Mouse (Mus musculus) midbrain, embryonic 11.5 days (tissue): ENCODE measurements around the gene Fgfr4. TPM values are rescaled to one million over a fixed set of nuclear protein-coding genes. Genes with fewer than 3 reads are reported as not detected.
"Not testable (repeated sequence)": the region's sequence is repeated elsewhere in the genome, so short reads cannot be mapped to it uniquely, and the experiment has no call there.

Source experiments
- ATAC-seq: fragments of 200-750 bp; cut with Nextera tagmentation; 2 replicates; pipeline ENCODE4 v1.8.0; 2017; ENCODE audit warnings: moderate TSS enrichment, moderate library complexity; ENCODE audit not compliant: low FRiP score
- DNase-seq: peaks from one replicate; pipeline ENCODE4 v3.0.0; 2015; ENCODE audit warnings: low spot score; ENCODE audit errors: missing footprints
- H3K27ac ChIP-seq: fragments of 300-500 bp; sonication (generic); 2 replicates; pipeline ENCODE4 v1.5.1; 2014; ENCODE audit warnings: low read depth, low read length
- H3K27me3 ChIP-seq: fragments of 300-500 bp; sonication (generic); 2 replicates; pipeline ENCODE4 v1.6.1; 2014; ENCODE audit warnings: mild to moderate bottlenecking, low read length, moderate library complexity, mixed read lengths; ENCODE audit not compliant: control insufficient read depth, insufficient read depth
- H3K36me3 ChIP-seq: fragments of 300-500 bp; sonication (generic); 2 replicates; pipeline ENCODE4 v1.6.1; 2014; ENCODE audit warnings: mild to moderate bottlenecking, low read length, moderate library complexity, mixed read lengths; ENCODE audit not compliant: control insufficient read depth, insufficient read depth
- H3K4me1 ChIP-seq: fragments of 300-500 bp; sonication (generic); 2 replicates; pipeline ENCODE4 v1.6.1; 2014; ENCODE audit warnings: low read length; ENCODE audit not compliant: control insufficient read depth, insufficient read depth
- H3K4me2 ChIP-seq: fragments of 300-500 bp; sonication (generic); 2 replicates; pipeline ENCODE4 v1.6.1; 2014; ENCODE audit warnings: mild to moderate bottlenecking, moderate library complexity
- H3K4me3 ChIP-seq: fragments of 300-500 bp; sonication (generic); 2 replicates; pipeline ENCODE4 v1.5.1; 2014; ENCODE audit warnings: low read depth, low read length
- H3K9ac ChIP-seq: fragments of 300-500 bp; sonication (generic); 2 replicates; pipeline ENCODE4 v1.6.1; 2014; ENCODE audit warnings: low read length
- H3K9me3 ChIP-seq: fragments of 300-500 bp; sonication (generic); 2 replicates; pipeline ENCODE4 v1.6.1; 2016; ENCODE audit warnings: low read length; ENCODE audit not compliant: control insufficient read depth
- WGBS: fragments of 180-500 bp; shearing (Covaris S2); extraction: QIAGEN DNeasy Blood & Tissue Kit; methylation state at CpG from one replicate; pipeline ENCODE4 v1.1.7; 2014; 5-methylcytosine and 5-hydroxymethylcytosine counted together
- polyA plus RNA-seq: library from polyadenylated mRNA; unstranded; fragments of >200 nt; fragmentation: Nextera tagmentation; extraction: Ambion mirVana; gene quantifications from 2 replicates; pipeline ENCODE4 v1.2.1, GENCODE M21; 2014

The Fgfr4 gene
- polyA plus RNA-seq, 1 experiment from 2014 or later, result 0.33 TPM

DNA sequence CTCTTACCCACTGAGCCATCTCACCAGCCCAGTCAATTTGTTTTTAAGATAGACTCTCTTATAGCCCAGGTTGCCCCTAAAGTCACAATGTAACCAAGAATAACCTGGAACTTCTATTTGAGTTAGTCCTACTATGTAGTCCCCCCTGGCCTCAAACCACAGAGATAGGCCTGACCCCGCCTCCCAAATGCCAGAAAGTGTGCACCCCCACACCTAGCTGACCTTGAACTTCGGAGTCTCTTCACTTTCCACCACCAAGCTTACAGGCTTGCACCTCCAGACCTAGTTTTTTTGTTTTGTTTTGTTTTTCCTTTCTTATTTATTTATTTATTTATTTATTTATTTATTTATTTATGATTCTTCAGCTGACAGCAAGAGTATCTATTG lies 29.3 kb downstream of the Fgfr4 start:
- DNase-seq (no peak), ATAC-seq (no peak)
- no peaks in the 10 kb centered on the region for H3K27me3 ChIP-seq
- H3K36me3 ChIP-seq, result no peaks in the 10 kb centered on the region
- no peak overlapping the region; the same call in 1 of the 2 replicates for H3K4me3 ChIP-seq
- H3K4me1 ChIP-seq, result no peaks in the 10 kb centered on the region
- H3K9ac ChIP-seq, result no peak overlapping the region
- H3K9me3 ChIP-seq, result no peaks in the 10 kb centered on the region
- no peak overlapping the region for H3K27ac ChIP-seq
- peak overlapping the region; percentile 41 for H3K4me2 ChIP-seq
- WGBS, result 73% methylated on average over 2 of the region's 2 CpGs

DNA sequence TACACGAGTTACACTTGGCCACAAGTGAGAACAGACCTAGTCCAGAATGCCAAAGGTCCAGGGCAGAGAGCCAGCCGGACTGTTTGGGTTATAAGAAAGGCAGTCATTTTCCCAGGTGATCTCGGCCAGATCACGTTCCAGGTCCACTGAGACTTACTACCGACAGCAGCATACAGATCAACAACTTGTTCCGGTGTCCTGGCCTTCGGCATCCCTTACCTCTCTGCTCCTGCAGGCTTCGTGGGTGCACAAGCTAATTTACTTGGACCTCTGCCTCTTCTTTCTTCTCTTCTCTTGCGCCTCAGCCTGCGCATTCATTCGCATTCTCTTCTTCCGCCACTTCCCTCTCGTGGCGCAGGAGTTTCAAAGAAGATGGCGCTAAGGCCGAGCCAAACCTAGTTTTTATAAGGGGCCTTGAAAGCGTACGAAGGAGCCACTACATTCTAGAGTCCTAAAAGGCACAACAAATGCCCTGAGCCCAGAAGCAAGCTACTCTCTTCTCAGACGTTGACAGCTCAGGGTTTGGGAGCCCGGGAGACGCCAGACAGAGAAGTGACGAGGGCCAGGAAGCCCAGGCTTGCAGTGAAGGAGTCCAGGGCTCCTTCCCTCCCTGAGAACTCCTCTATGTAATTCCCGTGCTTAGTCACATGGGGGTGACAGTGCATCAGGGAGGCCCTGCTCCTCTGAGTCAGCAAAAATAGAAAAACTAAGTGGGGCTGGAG lies 29.9 kb downstream of the Fgfr4 start:
- H3K36me3 ChIP-seq, result no peaks in the 10 kb centered on the region
- DNase-seq (peak; percentile 97), ATAC-seq (peak; percentile 82)
- no peaks in the 10 kb centered on the region for H3K4me1 ChIP-seq
- peak overlapping the region; percentile 41 for H3K4me2 ChIP-seq
- H3K9me3 ChIP-seq, result no peaks in the 10 kb centered on the region
- peak overlapping the region; percentile 47; the same call in 1 of the 2 replicates for H3K9ac ChIP-seq
- 4% methylated on average over 23 of the region's 23 CpGs for whole genome bisulfite sequencing
- H3K27ac ChIP-seq, result 0 out of 2 replicates have a peak overlapping the region, but pooled peaks have one; percentile 6
- H3K4me3 ChIP-seq, result peak overlapping the region; percentile 15
- no peaks in the 10 kb centered on the region for H3K27me3 ChIP-seq

DNA sequence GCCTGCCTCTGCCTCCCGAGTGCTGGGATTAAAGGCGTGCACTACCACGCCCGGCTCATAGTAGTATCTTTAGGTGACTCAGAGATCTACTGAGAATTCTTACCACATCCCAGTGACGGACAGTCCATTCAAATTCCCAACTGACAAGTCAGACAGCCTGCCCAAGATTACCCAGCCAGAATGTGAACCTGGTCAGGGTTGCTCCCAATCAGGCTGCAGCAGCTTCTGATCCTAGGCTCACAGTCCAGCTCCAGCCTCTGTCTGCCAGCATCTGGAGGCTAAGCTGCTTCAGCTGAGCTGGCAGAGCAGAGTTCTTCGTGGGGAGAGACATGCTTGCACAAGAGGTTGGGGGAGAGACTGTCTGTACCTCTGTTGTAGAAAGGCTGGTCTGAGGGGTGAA lies 30.9 kb downstream of the Fgfr4 start:
- no peak overlapping the region for H3K4me3 ChIP-seq
- no peaks in the 10 kb centered on the region for H3K36me3 ChIP-seq
- H3K27me3 ChIP-seq, result no peaks in the 10 kb centered on the region
- no peak overlapping the region for H3K27ac ChIP-seq
- H3K9me3 ChIP-seq, result no peaks in the 10 kb centered on the region
- H3K9ac ChIP-seq, result no peak overlapping the region
- 87% methylated on average over 6 of the region's 6 CpGs for WGBS
- ATAC-seq (no peak), DNase-seq (no peak)
- no peaks in the 10 kb centered on the region for H3K4me1 ChIP-seq
- H3K4me2 ChIP-seq, result no peak overlapping the region

DNA sequence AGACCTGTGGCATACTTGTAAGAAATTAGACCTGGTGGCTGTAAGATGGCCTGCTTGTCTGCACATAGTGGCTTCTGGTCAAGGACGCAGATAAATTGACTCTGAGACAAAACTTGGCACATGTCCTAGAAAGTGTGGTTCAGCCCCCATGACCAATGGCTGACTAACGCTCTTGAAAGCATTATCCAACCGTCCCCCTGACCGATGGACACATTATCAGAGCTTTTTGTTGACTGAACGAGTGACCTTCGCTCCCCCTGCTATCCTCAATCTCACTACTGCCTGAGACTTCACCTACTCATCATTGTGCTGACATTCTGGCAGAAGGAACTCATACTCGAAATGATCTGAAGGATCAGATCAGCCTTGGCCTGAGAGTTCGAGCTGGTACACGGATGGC lies 34.6 kb downstream of the Fgfr4 start:
- H3K4me2 ChIP-seq, DNase-seq, H3K4me3 ChIP-seq, H3K36me3 ChIP-seq, ATAC-seq, H3K27me3 ChIP-seq, H3K27ac ChIP-seq, H3K9ac ChIP-seq, H3K9me3 ChIP-seq: not testable (repeated sequence)
- 56% methylated on average over 2 of the region's 9 CpGs for WGBS
- peaks cover 10% of the 10 kb centered on the region for H3K4me1 ChIP-seq

DNA sequence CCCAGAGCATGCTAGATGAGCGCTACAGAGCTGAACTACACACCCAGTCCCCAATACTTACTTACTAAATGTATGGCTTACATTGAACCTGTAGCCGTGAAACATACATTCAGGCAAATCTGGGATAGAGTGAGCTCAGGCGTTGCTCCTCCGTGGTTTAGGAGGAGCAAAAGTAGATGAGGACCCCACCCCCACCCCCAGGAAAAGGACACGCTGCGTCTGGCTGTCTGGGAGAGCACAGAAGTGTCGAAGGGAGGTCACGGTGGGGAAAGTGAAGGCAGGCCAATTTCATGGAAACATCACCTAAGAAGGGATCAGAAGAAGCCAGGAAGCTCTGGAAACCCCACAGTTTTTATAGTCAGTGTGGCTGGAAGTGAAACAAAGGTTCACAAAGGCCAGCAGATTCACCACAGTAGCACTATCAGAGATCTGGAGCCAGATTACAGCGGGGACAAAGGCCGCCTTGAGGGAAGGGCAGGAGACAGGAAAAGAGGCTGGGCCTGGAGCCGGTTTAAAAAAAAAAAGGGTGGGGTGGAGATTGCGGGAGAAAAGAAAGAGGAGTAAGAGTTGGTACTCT lies 37.2 kb downstream of the Fgfr4 start:
- H3K9ac ChIP-seq, result peak overlapping the region; percentile 85
- DNase-seq, result peak; percentile 95
- H3K27ac ChIP-seq, result peak overlapping the region; percentile 91
- 3% methylated on average over 12 of the region's 12 CpGs for WGBS
- peak overlapping the region; percentile 41 for H3K4me3 ChIP-seq
- H3K36me3 ChIP-seq, result no peaks in the 10 kb centered on the region
- H3K27me3 ChIP-seq, result no peaks in the 10 kb centered on the region
- H3K4me1 ChIP-seq, result peaks cover 10% of the 10 kb centered on the region
- no peaks in the 10 kb centered on the region for H3K9me3 ChIP-seq
- H3K4me2 ChIP-seq, result peak overlapping the region; percentile 77
- ATAC-seq, result 0 out of 2 replicates have a peak, but pooled peaks have one; percentile 22

DNA sequence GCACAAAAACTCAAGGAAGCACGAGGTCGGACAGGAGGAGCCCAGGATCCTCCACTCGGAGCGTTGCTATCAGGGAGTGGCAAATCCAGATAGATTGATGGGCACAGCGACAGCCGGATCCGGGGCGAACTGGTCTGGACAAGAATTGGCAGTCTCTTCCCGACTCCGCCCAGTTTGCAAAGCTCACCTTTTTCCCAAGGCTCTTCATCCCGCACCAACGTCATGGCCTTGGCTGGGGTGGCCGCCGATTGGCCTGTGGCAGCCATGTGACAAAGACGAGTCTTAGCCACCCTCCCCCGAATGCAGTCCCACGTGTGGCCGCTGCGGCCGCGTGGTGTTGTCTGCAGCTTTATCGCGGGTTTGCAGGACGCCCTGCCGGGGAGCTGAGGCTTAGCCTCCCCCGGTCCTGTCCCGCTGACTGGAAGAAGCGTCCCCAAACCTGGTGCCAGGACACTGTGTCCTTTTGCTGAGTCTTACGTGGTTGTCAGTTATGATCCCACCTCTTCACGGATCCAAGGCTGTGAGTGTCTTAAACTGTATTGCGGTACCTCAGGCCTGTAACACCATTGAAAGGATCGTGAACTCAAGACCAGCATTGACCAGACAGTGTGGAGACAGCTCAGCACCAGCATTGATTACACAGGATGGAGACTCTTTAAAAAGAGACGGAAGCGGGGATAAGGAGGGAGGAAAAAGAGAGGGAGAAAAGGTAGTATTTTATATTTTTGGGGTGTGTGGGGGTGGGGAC lies 37.9 kb downstream of the Fgfr4 start:
- Histone ChIP-seq H3K4me2 (peak overlapping the region; percentile 77), H3K4me3 (peak overlapping the region; percentile 41), H3K9me3 (no peaks in the 10 kb centered on the region), H3K9ac (peak overlapping the region; percentile 85), H3K27me3 (no peaks in the 10 kb centered on the region), H3K27ac (peak overlapping the region; percentile 91), H3K36me3 (no peaks in the 10 kb centered on the region), H3K4me1 (peaks cover 10% of the 10 kb centered on the region)
- WGBS, result 3% methylated on average over 34 of the region's 34 CpGs
- DNase-seq (peak; percentile 98), ATAC-seq (peak; percentile 99)

DNA sequence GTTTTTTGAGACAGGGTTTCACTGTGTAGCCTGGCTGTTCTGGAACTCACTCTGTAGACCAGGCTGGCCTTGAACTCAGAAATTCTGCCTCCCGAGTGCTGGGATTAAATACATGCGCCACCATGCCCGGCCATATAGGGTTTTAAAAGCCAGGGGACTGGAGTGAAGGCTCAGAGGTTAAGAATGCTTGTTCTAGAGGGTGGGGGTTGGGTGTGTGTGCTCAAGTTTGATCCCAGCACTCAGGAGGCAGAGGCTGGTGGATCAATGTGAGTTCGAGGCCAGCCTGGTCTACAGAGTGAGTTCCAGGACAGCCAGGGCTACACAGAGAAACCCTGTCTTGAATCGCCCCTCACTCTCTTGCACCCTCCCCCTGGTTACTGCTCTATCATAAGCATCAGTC lies 39.1 kb downstream of the Fgfr4 start:
- WGBS, result 84% methylated on average over 5 of the region's 5 CpGs
- ATAC-seq, result no peak

DNA sequence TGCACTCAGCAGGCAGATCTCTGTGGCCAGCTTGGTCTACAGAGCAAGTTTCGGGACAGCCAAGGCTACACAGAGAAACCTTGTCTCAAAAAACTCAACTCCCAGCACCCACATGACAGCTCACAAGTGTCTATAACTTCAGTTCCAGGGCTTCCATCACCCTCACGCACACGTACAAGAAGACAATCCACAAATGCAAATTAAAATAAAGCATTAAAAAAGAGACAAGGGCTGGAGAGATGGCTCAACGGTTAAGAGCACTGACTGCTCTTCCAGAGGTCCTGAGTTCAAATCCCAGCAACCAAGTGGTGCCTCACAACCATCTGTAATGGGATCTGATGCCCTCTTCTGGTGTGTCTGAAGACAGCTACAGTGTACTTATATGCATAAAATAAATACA lies 50.3 kb downstream of the Fgfr4 start:
- not testable (repeated sequence) for H3K9ac ChIP-seq, ATAC-seq, H3K4me1 ChIP-seq, H3K4me2 ChIP-seq, H3K27ac ChIP-seq, H3K27me3 ChIP-seq, H3K36me3 ChIP-seq, H3K4me3 ChIP-seq, H3K9me3 ChIP-seq, DNase-seq
- 86% methylated on average over 4 of the region's 4 CpGs for WGBS

More for the DNA sequence above, 39.1 kb downstream of the Fgfr4 start:
- Histone ChIP-seq H3K27me3 (no peaks in the 10 kb centered on the region), H3K36me3 (no peaks in the 10 kb centered on the region), H3K9ac (no peak overlapping the region), H3K9me3 (no peaks in the 10 kb centered on the region), H3K27ac (no peak overlapping the region), H3K4me3 (no peak overlapping the region), H3K4me1 (peaks cover 10% of the 10 kb centered on the region), H3K4me2 (no peak overlapping the region)
- DNase-seq, result no peak

DNA sequence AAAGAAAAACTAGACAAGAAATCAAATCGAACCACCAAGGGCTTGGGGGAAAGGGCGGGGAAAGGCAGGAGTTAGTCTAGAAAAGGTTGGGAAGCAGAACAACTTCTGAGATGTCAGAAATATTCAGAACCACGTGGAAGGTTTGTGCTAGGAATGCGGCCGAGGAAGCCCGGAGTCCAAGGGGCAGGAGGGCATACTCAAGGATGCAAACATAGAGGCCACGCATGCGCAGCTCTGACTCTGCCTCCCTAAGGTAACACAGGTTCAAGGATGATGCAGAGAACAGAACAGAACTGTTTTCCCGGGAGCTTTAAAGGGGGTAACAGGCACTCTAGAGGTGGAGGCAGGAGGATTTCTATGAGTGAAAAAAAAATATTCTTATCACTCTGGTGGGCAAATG lies 51.3 kb downstream of the Fgfr4 start:
- H3K4me3 ChIP-seq, result no peak overlapping the region
- H3K9ac ChIP-seq, result no peak overlapping the region
- H3K4me2 ChIP-seq, result no peak overlapping the region
- no peak for DNase-seq
- 86% methylated on average over 9 of the region's 9 CpGs for WGBS
- no peaks in the 10 kb centered on the region for H3K36me3 ChIP-seq
- no peak for ATAC-seq
- H3K4me1 ChIP-seq, result no peaks in the 10 kb centered on the region
- no peaks in the 10 kb centered on the region for H3K27me3 ChIP-seq
- no peaks in the 10 kb centered on the region for H3K9me3 ChIP-seq
- no peak overlapping the region for H3K27ac ChIP-seq
